Mouse (Mus musculus): ENCODE results near the gene Tomm20. TPM values are rescaled to one million over a fixed set of nuclear protein-coding genes. Genes with fewer than 3 reads are reported as not detected.

Tomm20 gene
- polyA plus RNA-seq, 1 experiment from 2014 or later, result 229 TPM

DNA sequence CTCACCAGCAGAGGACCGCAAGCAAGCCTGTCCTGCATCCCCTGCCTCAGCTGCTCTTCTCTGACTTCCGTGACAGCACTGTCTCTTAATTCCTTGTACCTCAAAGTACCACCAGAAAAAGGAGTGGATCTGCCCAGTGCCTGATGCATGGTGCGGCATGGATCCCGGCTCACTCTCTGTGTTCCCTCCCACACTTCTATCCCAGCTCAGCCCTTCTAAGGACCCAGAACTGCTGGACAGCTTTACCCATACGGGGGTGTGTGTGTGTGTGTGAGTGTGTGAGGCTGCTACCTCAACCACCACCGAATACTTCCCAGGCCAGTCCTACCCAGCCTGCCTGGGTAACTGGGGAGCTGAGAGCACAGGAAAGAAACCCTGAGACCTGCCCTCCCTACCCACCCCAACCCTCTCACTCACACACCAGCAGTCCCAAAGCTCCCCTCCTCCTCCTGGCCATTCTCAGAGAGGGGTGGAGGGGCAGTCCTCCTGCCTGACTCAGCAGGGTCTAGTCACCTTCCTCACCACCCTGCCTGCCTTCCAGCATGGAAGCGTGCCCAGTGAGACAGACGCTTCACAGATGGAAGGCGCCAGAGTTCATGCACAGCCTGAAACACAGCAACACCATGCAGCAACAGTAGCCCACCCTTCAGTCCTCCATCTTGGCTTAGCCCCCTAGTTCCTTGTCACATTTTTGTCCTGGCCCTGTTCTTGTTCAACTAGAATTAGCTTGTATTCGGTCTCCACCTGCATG is 16.7 kb downstream of the Tomm20 start:
- ATAC-seq (peak; percentile 27; the same call in 1 of the 2 replicates), DNase-seq (ENCODE audit: low spot score) (no peak)
- Histone ChIP-seq H3K9me3 (replicated peaks; ENCODE audit: control insufficient read depth, low read length) (no peaks in the 10 kb centered on the region), H3K4me3 (ENCODE audit: low read depth, low read length) (no peak overlapping the region), H3K27me3 (replicated peaks; ENCODE audit: control insufficient read depth, insufficient read depth, low read length) (no peaks in the 10 kb centered on the region), H3K4me1 (ENCODE audit: control insufficient read depth, insufficient read depth, low read length) (no peaks in the 10 kb centered on the region), H3K36me3 (ENCODE audit: control insufficient read depth, insufficient read depth, low read length) (peaks cover 36% of the 10 kb centered on the region), H3K4me2 (ENCODE audit: low read length) (no peak overlapping the region), H3K27ac (ENCODE audit: low read depth, low read length) (no peak overlapping the region), H3K9ac (ENCODE audit: low read length) (no peak overlapping the region)
- 91% methylated on average over 10 of the region's 10 CpGs for WGBS

DNA sequence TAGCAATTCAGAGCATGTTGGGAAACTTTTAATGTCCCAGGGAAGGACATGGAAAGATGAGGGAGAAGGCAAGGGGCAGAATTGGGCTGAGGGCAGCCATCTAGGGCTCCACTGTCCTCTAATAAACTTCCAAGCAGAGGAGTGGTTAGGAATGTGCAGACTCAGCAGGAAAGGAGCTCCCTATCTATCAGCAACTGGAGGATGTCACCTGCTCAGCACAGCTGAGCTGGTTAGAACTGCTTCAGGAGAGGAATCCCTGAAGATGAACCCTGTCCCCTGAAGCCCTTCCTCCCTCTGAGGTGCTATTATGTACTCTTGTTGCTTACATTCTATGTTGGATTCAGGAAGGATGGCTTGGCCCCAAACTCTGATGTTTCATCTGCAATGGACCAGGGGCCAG is 17.6 kb downstream of the Tomm20 start:
- Histone ChIP-seq H3K4me2 (ENCODE audit: low read length) (no peak overlapping the region), H3K27me3 (replicated peaks; ENCODE audit: control insufficient read depth, insufficient read depth, low read length) (no peaks in the 10 kb centered on the region), H3K36me3 (ENCODE audit: control insufficient read depth, insufficient read depth, low read length) (peaks cover 27% of the 10 kb centered on the region), H3K4me3 (ENCODE audit: low read depth, low read length) (no peak overlapping the region), H3K27ac (ENCODE audit: low read depth, low read length) (no peak overlapping the region), H3K4me1 (ENCODE audit: control insufficient read depth, insufficient read depth, low read length) (no peaks in the 10 kb centered on the region), H3K9ac (ENCODE audit: low read length) (no peak overlapping the region), H3K9me3 (replicated peaks; ENCODE audit: control insufficient read depth, low read length) (no peaks in the 10 kb centered on the region)
- ATAC-seq (no peak), DNase-seq (ENCODE audit: low spot score) (no peak)

- no peaks in the 10 kb centered on the region for H3K9me3 ChIP-seq (replicated peaks; ENCODE audit: control insufficient read depth, low read length)
- H3K27me3 ChIP-seq (replicated peaks; ENCODE audit: control insufficient read depth, insufficient read depth, low read length), result no peaks in the 10 kb centered on the region
- H3K36me3 ChIP-seq (ENCODE audit: control insufficient read depth, insufficient read depth, low read length), result peaks cover 18% of the 10 kb centered on the region
- no peak overlapping the region for H3K9ac ChIP-seq (ENCODE audit: low read length)
- H3K4me2 ChIP-seq (ENCODE audit: low read length), result no peak overlapping the region
- DNase-seq (ENCODE audit: low spot score) (no peak), ATAC-seq (no peak)
- H3K4me1 ChIP-seq (ENCODE audit: control insufficient read depth, insufficient read depth, low read length), result no peaks in the 10 kb centered on the region
- H3K4me3 ChIP-seq (ENCODE audit: low read depth, low read length), result no peak overlapping the region
- no peak overlapping the region for H3K27ac ChIP-seq (ENCODE audit: low read depth, low read length)
- 58% methylated on average over 1 of the region's 1 CpGs for WGBS
Observed at GRCm38 (mm10) chr8:126927058-126927457, 18.6 kb downstream of the Tomm20 start.

DNA sequence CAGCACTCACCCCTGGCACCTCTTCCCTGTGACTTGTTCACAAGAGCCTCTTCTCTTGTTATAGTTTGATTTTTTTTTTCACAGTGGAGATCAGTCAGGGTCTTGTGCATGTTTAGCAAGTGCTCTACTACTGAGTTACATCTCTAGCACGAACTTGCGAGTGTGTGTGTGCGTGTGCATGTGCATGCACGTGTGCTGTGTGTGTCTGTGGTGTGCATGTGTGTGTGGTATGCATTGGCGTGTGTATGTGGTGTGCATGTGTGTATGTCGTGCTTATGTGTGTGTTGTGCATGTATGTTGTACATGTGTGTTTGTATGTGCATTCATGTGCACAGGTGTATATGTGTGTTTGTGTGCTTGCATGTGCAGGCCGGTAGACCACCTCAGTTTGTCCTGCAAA is 22.7 kb downstream of the Tomm20 start:
- Histone ChIP-seq H3K4me1 (ENCODE audit: control insufficient read depth, insufficient read depth, low read length) (no peaks in the 10 kb centered on the region), H3K4me3 (ENCODE audit: low read depth, low read length) (no peak overlapping the region), H3K9ac (ENCODE audit: low read length) (no peak overlapping the region), H3K27me3 (replicated peaks; ENCODE audit: control insufficient read depth, insufficient read depth, low read length) (no peaks in the 10 kb centered on the region), H3K27ac (ENCODE audit: low read depth, low read length) (no peak overlapping the region), H3K9me3 (replicated peaks; ENCODE audit: control insufficient read depth, low read length) (no peaks in the 10 kb centered on the region), H3K36me3 (ENCODE audit: control insufficient read depth, insufficient read depth, low read length) (no peaks in the 10 kb centered on the region), H3K4me2 (ENCODE audit: low read length) (no peak overlapping the region)
- WGBS, result 96% methylated on average over 7 of the region's 7 CpGs
- no peak for ATAC-seq
- DNase-seq (ENCODE audit: low spot score), result no peak

- no peaks in the 10 kb centered on the region for H3K4me1 ChIP-seq (ENCODE audit: control insufficient read depth, insufficient read depth, low read length)
- no peak for DNase-seq (ENCODE audit: low spot score)
- no peak overlapping the region for H3K9ac ChIP-seq (ENCODE audit: low read length)
- no peaks in the 10 kb centered on the region for H3K36me3 ChIP-seq (ENCODE audit: control insufficient read depth, insufficient read depth, low read length)
- no peak overlapping the region for H3K27ac ChIP-seq (ENCODE audit: low read depth, low read length)
- H3K27me3 ChIP-seq (replicated peaks; ENCODE audit: control insufficient read depth, insufficient read depth, low read length), result no peaks in the 10 kb centered on the region
- no peak overlapping the region for H3K4me2 ChIP-seq (ENCODE audit: low read length)
- ATAC-seq, result peak; percentile 25; the same call in 1 of the 2 replicates
- H3K9me3 ChIP-seq (replicated peaks; ENCODE audit: control insufficient read depth, low read length), result no peaks in the 10 kb centered on the region
- no peak overlapping the region for H3K4me3 ChIP-seq (ENCODE audit: low read depth, low read length)
- WGBS, result 92% methylated on average over 3 of the region's 3 CpGs
Observed at GRCm38 (mm10) chr8:126921432-126921831, 24.2 kb downstream of the Tomm20 start.

- Histone ChIP-seq H3K27ac (ENCODE audit: low read depth, low read length) (no peak overlapping the region), H3K36me3 (ENCODE audit: control insufficient read depth, insufficient read depth, low read length) (no peaks in the 10 kb centered on the region), H3K9me3 (replicated peaks; ENCODE audit: control insufficient read depth, low read length) (no peaks in the 10 kb centered on the region), H3K4me2 (ENCODE audit: low read length) (no peak overlapping the region), H3K4me3 (ENCODE audit: low read depth, low read length) (no peak overlapping the region), H3K27me3 (replicated peaks; ENCODE audit: control insufficient read depth, insufficient read depth, low read length) (no peaks in the 10 kb centered on the region), H3K4me1 (ENCODE audit: control insufficient read depth, insufficient read depth, low read length) (no peaks in the 10 kb centered on the region), H3K9ac (ENCODE audit: low read length) (no peak overlapping the region)
- peak; percentile 90 for ATAC-seq
- peak; percentile 91 for DNase-seq (ENCODE audit: low spot score)
- 21% methylated on average over 3 of the region's 3 CpGs for WGBS
Observed at GRCm38 (mm10) chr8:126920845-126921244, 24.8 kb downstream of the Tomm20 start.

- no peak overlapping the region for H3K4me2 ChIP-seq (ENCODE audit: low read length)
- no peak for ATAC-seq
- no peak for DNase-seq (ENCODE audit: low spot score)
- H3K27me3 ChIP-seq (replicated peaks; ENCODE audit: control insufficient read depth, insufficient read depth, low read length), result no peaks in the 10 kb centered on the region
- H3K27ac ChIP-seq (ENCODE audit: low read depth, low read length), result no peak overlapping the region
- H3K9ac ChIP-seq (ENCODE audit: low read length), result no peak overlapping the region
- H3K36me3 ChIP-seq (ENCODE audit: control insufficient read depth, insufficient read depth, low read length), result no peaks in the 10 kb centered on the region
- WGBS, result 86% methylated on average over 6 of the region's 6 CpGs
- no peaks in the 10 kb centered on the region for H3K4me1 ChIP-seq (ENCODE audit: control insufficient read depth, insufficient read depth, low read length)
- H3K9me3 ChIP-seq (replicated peaks; ENCODE audit: control insufficient read depth, low read length), result no peaks in the 10 kb centered on the region
- H3K4me3 ChIP-seq (ENCODE audit: low read depth, low read length), result no peak overlapping the region
Observed at GRCm38 (mm10) chr8:126920386-126920785, 25.3 kb downstream of the Tomm20 start.

GRCm38 (mm10) chr8:126919703-126920102 is 25.9 kb downstream of the Tomm20 start:
- Histone ChIP-seq H3K36me3 (ENCODE audit: control insufficient read depth, insufficient read depth, low read length) (no peaks in the 10 kb centered on the region), H3K4me3 (ENCODE audit: low read depth, low read length) (no peak overlapping the region), H3K4me1 (ENCODE audit: control insufficient read depth, insufficient read depth, low read length) (no peaks in the 10 kb centered on the region), H3K9me3 (replicated peaks; ENCODE audit: control insufficient read depth, low read length) (no peaks in the 10 kb centered on the region), H3K27me3 (replicated peaks; ENCODE audit: control insufficient read depth, insufficient read depth, low read length) (no peaks in the 10 kb centered on the region), H3K27ac (ENCODE audit: low read depth, low read length) (no peak overlapping the region), H3K4me2 (ENCODE audit: low read length) (no peak overlapping the region), H3K9ac (ENCODE audit: low read length) (no peak overlapping the region)
- 93% methylated on average over 5 of the region's 5 CpGs for WGBS
- ATAC-seq (no peak), DNase-seq (ENCODE audit: low spot score) (no peak)

DNA sequence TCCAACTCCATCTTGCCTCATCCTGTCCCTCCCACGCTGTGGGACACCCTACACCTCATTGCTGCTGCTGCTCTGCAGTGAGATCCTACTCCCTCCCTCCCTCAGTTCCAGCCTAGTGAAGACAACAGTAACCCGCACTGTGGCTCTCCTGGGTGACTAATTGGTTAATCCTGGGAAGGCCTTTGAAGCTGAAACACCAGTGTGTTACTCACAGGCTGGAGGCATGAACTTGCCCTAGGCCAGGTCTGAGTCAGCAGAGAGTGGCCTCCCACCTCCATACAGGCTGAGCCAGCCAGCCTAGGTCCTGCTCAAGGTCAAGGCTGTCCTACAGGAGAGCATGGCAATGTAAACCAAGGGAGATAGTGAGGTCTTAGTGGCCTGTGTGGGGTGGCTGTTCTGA is 26.4 kb downstream of the Tomm20 start:
- DNase-seq (ENCODE audit: low spot score) (no peak), ATAC-seq (no peak)
- Histone ChIP-seq H3K4me2 (ENCODE audit: low read length) (no peak overlapping the region), H3K4me3 (ENCODE audit: low read depth, low read length) (no peak overlapping the region), H3K36me3 (ENCODE audit: control insufficient read depth, insufficient read depth, low read length) (no peaks in the 10 kb centered on the region), H3K27ac (ENCODE audit: low read depth, low read length) (no peak overlapping the region), H3K27me3 (replicated peaks; ENCODE audit: control insufficient read depth, insufficient read depth, low read length) (no peaks in the 10 kb centered on the region), H3K4me1 (ENCODE audit: control insufficient read depth, insufficient read depth, low read length) (no peaks in the 10 kb centered on the region), H3K9me3 (replicated peaks; ENCODE audit: control insufficient read depth, low read length) (no peaks in the 10 kb centered on the region), H3K9ac (ENCODE audit: low read length) (no peak overlapping the region)
- WGBS, result 56% methylated on average over 2 of the region's 2 CpGs

All from forebrain, embryonic 14.5 days (tissue).